Mouse (Mus musculus) hindbrain, embryonic 14.5 days (tissue): ENCODE data around the gene Fdx1l. TPM values are rescaled to one million over a fixed set of nuclear protein-coding genes. Genes with fewer than 3 reads are reported as not detected.

Experiments
- ATAC-seq: fragments of 200-750 bp; cut with Nextera tagmentation; 2 replicates; pipeline ENCODE4 v1.8.0; 2017; ENCODE audit warnings: moderate number of reproducible peaks, mild to moderate bottlenecking, moderate TSS enrichment, moderate library complexity; ENCODE audit not compliant: low FRiP score
- DNase-seq: peaks from one replicate; pipeline ENCODE4 v3.0.0-alpha.2; 2015; ENCODE audit warnings: low spot score
- H3K27ac ChIP-seq: fragments of 300-500 bp; sonication (generic); 2 replicates; pipeline ENCODE4 v1.5.1; 2014; ENCODE audit warnings: mild to moderate bottlenecking, moderate library complexity
- H3K27me3 ChIP-seq: fragments of 300-500 bp; sonication (generic); 2 replicates; pipeline ENCODE4 v1.6.1; 2014; ENCODE audit warnings: mild to moderate bottlenecking, low read length, mixed read lengths; ENCODE audit not compliant: control insufficient read depth, insufficient read depth
- H3K36me3 ChIP-seq: fragments of 300-500 bp; sonication (generic); replicated peaks from 2 replicates; pipeline ENCODE4 v1.6.1; 2014; ENCODE audit not compliant: control insufficient read depth, insufficient read depth
- H3K4me1 ChIP-seq: fragments of 300-500 bp; sonication (generic); replicated peaks from 2 replicates; pipeline ENCODE4 v1.6.1; 2014; ENCODE audit warnings: antibody characterized with exemption, low read length, mixed read lengths; ENCODE audit not compliant: control insufficient read depth, insufficient read depth
- H3K4me2 ChIP-seq: fragments of 300-500 bp; sonication (generic); replicated peaks from 2 replicates; pipeline ENCODE4 v1.6.1; 2014; ENCODE audit warnings: mild to moderate bottlenecking, moderate library complexity
- H3K4me3 ChIP-seq: fragments of 300-500 bp; sonication (generic); replicated peaks from 2 replicates; pipeline ENCODE4 v1.5.1; 2014; ENCODE audit warnings: mild to moderate bottlenecking, low read length
- H3K9ac ChIP-seq: fragments of 300-500 bp; sonication (generic); 2 replicates; pipeline ENCODE4 v1.6.1; 2014
- H3K9me3 ChIP-seq: fragments of 300-500 bp; sonication (generic); 2 replicates; pipeline ENCODE4 v1.6.1; 2016; ENCODE audit warnings: low read length; ENCODE audit not compliant: control insufficient read depth
- WGBS: fragments of 180-500 bp; shearing (Covaris S2); extraction: QIAGEN DNeasy Blood & Tissue Kit; methylation state at CpG from one replicate; pipeline ENCODE4 v1.1.7; 2014; 5-methylcytosine and 5-hydroxymethylcytosine counted together
- polyA plus RNA-seq: library from polyadenylated mRNA; unstranded; fragments of >200 nt; fragmentation: Nextera tagmentation; extraction: Ambion mirVana; gene quantifications from 2 replicates; pipeline ENCODE4 v1.2.1, GENCODE M21; 2014

Fdx1l gene
- polyA plus RNA-seq, 1 experiment from 2014 or later: 72.0 TPM

GRCm38 (mm10) chr9:21104814-21105213, 31.4 kb upstream of the Fdx1l start:
- WGBS: 87% methylated on average over 6 of the region's 6 CpGs

GRCm38 (mm10) chr9:21102076-21102475, 28.7 kb upstream of the Fdx1l start:
- H3K9ac ChIP-seq: no peak overlapping the region
- WGBS: 91% methylated on average over 2 of the region's 2 CpGs
- DNase-seq (no peak), ATAC-seq (no peak)
- H3K4me1 ChIP-seq: no peaks in the 10 kb centered on the region
- no peaks in the 10 kb centered on the region for H3K27me3 ChIP-seq
- 0 out of 2 replicates have a peak, but pooled peaks cover 5% of the 10 kb centered on the region for H3K36me3 ChIP-seq
- H3K4me2 ChIP-seq: no peak overlapping the region
- H3K4me3 ChIP-seq: no peak overlapping the region
- H3K27ac ChIP-seq: no peak overlapping the region
- H3K9me3 ChIP-seq: no peaks in the 10 kb centered on the region

More at GRCm38 (mm10) chr9:21104814-21105213, 31.4 kb upstream of the Fdx1l start:
- Histone ChIP-seq H3K27ac (no peak overlapping the region), H3K9me3 (no peaks in the 10 kb centered on the region), H3K27me3 (no peaks in the 10 kb centered on the region), H3K4me2 (no peak overlapping the region), H3K4me1 (no peaks in the 10 kb centered on the region), H3K9ac (no peak overlapping the region), H3K36me3 (peaks cover 20% of the 10 kb centered on the region; the same call in 1 of the 2 replicates), H3K4me3 (no peak overlapping the region)
- ATAC-seq (no peak), DNase-seq (no peak)

- ATAC-seq: peak; percentile 55; the same call in 1 of the 2 replicates
- no peak overlapping the region for H3K4me2 ChIP-seq
- H3K36me3 ChIP-seq: no peaks in the 10 kb centered on the region
- H3K27me3 ChIP-seq: no peaks in the 10 kb centered on the region
- no peaks in the 10 kb centered on the region for H3K9me3 ChIP-seq
- DNase-seq: no peak
- H3K4me1 ChIP-seq: no peaks in the 10 kb centered on the region
- peak overlapping the region; percentile 6; the same call in 1 of the 2 replicates for H3K9ac ChIP-seq
- 39% methylated on average over 15 of the region's 15 CpGs for WGBS
- no peak overlapping the region for H3K27ac ChIP-seq
- H3K4me3 ChIP-seq: no peak overlapping the region
These were observed 27.2 kb upstream of the Fdx1l start for GRCm38 (mm10) chr9:21100447-21101161.

- no peaks in the 10 kb centered on the region for H3K4me1 ChIP-seq
- H3K4me2 ChIP-seq: no peak overlapping the region
- no peak overlapping the region for H3K9ac ChIP-seq
- no peaks in the 10 kb centered on the region for H3K9me3 ChIP-seq
- DNase-seq (no peak), ATAC-seq (no peak)
- H3K4me3 ChIP-seq: no peak overlapping the region
- no peak overlapping the region for H3K27ac ChIP-seq
- 84% methylated on average over 8 of the region's 8 CpGs for WGBS
- H3K36me3 ChIP-seq: no peaks in the 10 kb centered on the region
- no peaks in the 10 kb centered on the region for H3K27me3 ChIP-seq
These were observed 24.4 kb upstream of the Fdx1l start for GRCm38 (mm10) chr9:21097793-21098192.

- H3K36me3 ChIP-seq: no peaks in the 10 kb centered on the region
- H3K27ac ChIP-seq: no peak overlapping the region
- 70% methylated on average over 4 of the region's 4 CpGs for WGBS
- peaks cover 1% of the 10 kb centered on the region for H3K4me1 ChIP-seq
- H3K4me3 ChIP-seq: no peak overlapping the region
- no peak overlapping the region for H3K4me2 ChIP-seq
- no peaks in the 10 kb centered on the region for H3K27me3 ChIP-seq
- no peaks in the 10 kb centered on the region for H3K9me3 ChIP-seq
- no peak for DNase-seq
- no peak overlapping the region for H3K9ac ChIP-seq
- no peak for ATAC-seq
These were observed 22.5 kb upstream of the Fdx1l start for GRCm38 (mm10) chr9:21095958-21096357.

GRCm38 (mm10) chr9:21093423-21093822, 20.0 kb upstream of the Fdx1l start:
- Histone ChIP-seq H3K27ac (no peak overlapping the region), H3K27me3 (no peaks in the 10 kb centered on the region), H3K36me3 (peaks cover 13% of the 10 kb centered on the region), H3K4me3 (no peak overlapping the region), H3K4me2 (no peak overlapping the region), H3K9ac (no peak overlapping the region), H3K4me1 (peaks cover 18% of the 10 kb centered on the region), H3K9me3 (no peaks in the 10 kb centered on the region)
- WGBS: 97% methylated on average over 9 of the region's 9 CpGs
- ATAC-seq (no peak), DNase-seq (no peak)

- peaks cover 18% of the 10 kb centered on the region for H3K4me1 ChIP-seq
- peak; percentile 95 for DNase-seq
- H3K9me3 ChIP-seq: no peaks in the 10 kb centered on the region
- peak within 1 kb of the TSS; percentile 86 for H3K4me2 ChIP-seq
- WGBS: under 1% methylated on average over 54 of the region's 54 CpGs
- H3K4me3 ChIP-seq: peak within 1 kb of the TSS; percentile 68
- peak within 1 kb of the TSS; percentile 75 for H3K9ac ChIP-seq
- peaks cover 29% of the 10 kb centered on the region for H3K36me3 ChIP-seq
- no peaks in the 10 kb centered on the region for H3K27me3 ChIP-seq
- peak; percentile 99 for ATAC-seq
- peak within 1 kb of the TSS; percentile 91 for H3K27ac ChIP-seq
These were observed 18.4 kb upstream of the Fdx1l start, which contains the start of the genes Gm38431 and Raver1 for GRCm38 (mm10) chr9:21091707-21092320. Gm38431 (minus strand) TSS chr9:21091997. Raver1 (minus strand) TSS chr9:21092008.

GRCm38 (mm10) chr9:21090972-21091706, 17.7 kb upstream of the Fdx1l start:
- Histone ChIP-seq H3K4me3 (peak overlapping the region; percentile 68), H3K9ac (peak overlapping the region; percentile 75), H3K27ac (peak overlapping the region; percentile 91), H3K4me1 (peaks cover 18% of the 10 kb centered on the region), H3K27me3 (no peaks in the 10 kb centered on the region), H3K36me3 (peaks cover 36% of the 10 kb centered on the region), H3K4me2 (peak overlapping the region; percentile 86), H3K9me3 (no peaks in the 10 kb centered on the region)
- peak; percentile 26 for DNase-seq
- no peak; the same call in 1 of the 2 replicates for ATAC-seq
- WGBS: 3% methylated on average over 24 of the region's 24 CpGs

- H3K4me1 ChIP-seq: peaks cover 18% of the 10 kb centered on the region
- no peaks in the 10 kb centered on the region for H3K27me3 ChIP-seq
- ATAC-seq (no peak), DNase-seq (no peak)
- H3K27ac ChIP-seq: no peak overlapping the region
- WGBS: 90% methylated on average over 1 of the region's 1 CpGs
- H3K4me2 ChIP-seq: peak overlapping the region; percentile 86
- peak overlapping the region; percentile 68 for H3K4me3 ChIP-seq
- H3K9me3 ChIP-seq: no peaks in the 10 kb centered on the region
- H3K9ac ChIP-seq: peak overlapping the region; percentile 75
- H3K36me3 ChIP-seq: peaks cover 42% of the 10 kb centered on the region
These were observed 17.1 kb upstream of the Fdx1l start for GRCm38 (mm10) chr9:21090537-21090936.
